Mouse (Mus musculus) hindbrain, embryonic 12.5 days (tissue): ENCODE data around the gene AK157302. TPM values are rescaled to one million over a fixed set of nuclear protein-coding genes. Genes with fewer than 3 reads are reported as not detected.

Experiments used
- microRNA counts: library from miRNA; unstranded; fragments of <30 nt; microRNA quantifications from one replicate; lab custom pipeline; 2017
- microRNA-seq: library from miRNA; unstranded; fragments of <30 nt; microRNA quantifications from one replicate; pipeline ENCODE4, GENCODE M21; 2017
- polyA plus RNA-seq: library from polyadenylated mRNA; unstranded; fragments of >200 nt; fragmentation: Nextera tagmentation; extraction: Ambion mirVana; gene quantifications from 2 replicates; pipeline ENCODE4 v1.2.1, GENCODE M21; 2016

AK157302 gene
- polyA plus RNA-seq, 1 experiment from 2014 or later: 0.40 TPM

MicroRNAs encoded within 50 kb of the gene (microRNA counts, 519-probe panel; counts per million panel counts)
- microRNA mmu-miR-1896 (lab: Ali Mortazavi, UCI): 3,528 counts per million, percentile 75 among the panel's probes with 10 or more counts

Small RNA genes within 50 kb of the gene (microRNA-seq; reads per million reads assigned to microRNA genes)
- gene Mir1896: not detected

Other genes starting within 250 kb of the AK157302 start
- not detected in 2 replicates for gene Gpx5, start 202.5 kb upstream of the AK157302 start, polyA plus RNA-seq
- 0.85 TPM in 1 of 2 replicates, not detected in the other for gene Gpx6, start 183.1 kb upstream of the AK157302 start, polyA plus RNA-seq
- not detected in 2 replicates for gene Olfr1367, start 148.3 kb upstream of the AK157302 start, polyA plus RNA-seq
- gene Zscan12, start 132.4 kb upstream of the AK157302 start, polyA plus RNA-seq: 16.6 and 17.0 TPM in 2 replicates
- 91.0 and 96.2 TPM in 2 replicates for gene Zkscan3, start 92.5 kb upstream of the AK157302 start, polyA plus RNA-seq
- 4.2 and 4.9 TPM in 2 replicates for gene Pgbd1, start 54.2 kb upstream of the AK157302 start, polyA plus RNA-seq
- gene Zscan26, start 41.5 kb upstream of the AK157302 start, polyA plus RNA-seq: 23.4 and 26.2 TPM in 2 replicates
- 2.5 and 2.7 TPM in 2 replicates for gene Nkapl, start 26.7 kb upstream of the AK157302 start, polyA plus RNA-seq
- gene Zkscan4, start 16.3 kb upstream of the AK157302 start, polyA plus RNA-seq: 6.8 and 7.0 TPM in 2 replicates
- not detected in 2 replicates for gene Gm10065, start 15.8 kb upstream of the AK157302 start, polyA plus RNA-seq
- gene Gm11273, start 6.2 kb downstream of the AK157302 start, polyA plus RNA-seq: 2.6 and 4.2 TPM in 2 replicates
- 9.0 and 9.8 TPM in 2 replicates for gene Zkscan8, start 35.9 kb downstream of the AK157302 start, polyA plus RNA-seq
- 0.20 and 0.22 TPM in 2 replicates for gene Olfr1366, start 47.6 kb downstream of the AK157302 start, polyA plus RNA-seq
- not detected in 2 replicates for gene Olfr1535, start 64.7 kb downstream of the AK157302 start, polyA plus RNA-seq
- gene Olfr1364, start 86.5 kb downstream of the AK157302 start, polyA plus RNA-seq: not detected in 2 replicates
- gene Olfr1362, start 118.8 kb downstream of the AK157302 start, polyA plus RNA-seq: not detected in 2 replicates
- 0.07 TPM in 1 of 2 replicates, not detected in the other for gene Olfr11, start 147.3 kb downstream of the AK157302 start, polyA plus RNA-seq
- not detected in 2 replicates for gene Olfr1361, start 168.2 kb downstream of the AK157302 start, polyA plus RNA-seq
- not detected in 2 replicates for gene Olfr1360, start 182.2 kb downstream of the AK157302 start, polyA plus RNA-seq
- not detected in 2 replicates for gene Olfr1359, start 202.9 kb downstream of the AK157302 start, polyA plus RNA-seq
- 3.6 and 4.4 TPM in 2 replicates for gene Hist1h2bl, start 220.9 kb downstream of the AK157302 start, polyA plus RNA-seq
- 17.3 and 29.5 TPM in 2 replicates for gene Hist1h2ai, start 221.2 kb downstream of the AK157302 start, polyA plus RNA-seq
- gene Hist1h3h, start 222.4 kb downstream of the AK157302 start, polyA plus RNA-seq: 8.9 and 18.3 TPM in 2 replicates
- gene Hist1h2bm, start 226.8 kb downstream of the AK157302 start, polyA plus RNA-seq: 2.6 and 4.9 TPM in 2 replicates
- 0.98 and 1.0 TPM in 2 replicates for gene Hist1h4j, start 239.8 kb downstream of the AK157302 start, polyA plus RNA-seq